Mouse (Mus musculus): Measurements from ENCODE around the gene Dhx58.
"Not testable (repeated sequence)": the region's sequence is repeated elsewhere in the genome, so short reads cannot be mapped to it uniquely, and the experiment has no call there.

Dhx58 gene

DNA sequence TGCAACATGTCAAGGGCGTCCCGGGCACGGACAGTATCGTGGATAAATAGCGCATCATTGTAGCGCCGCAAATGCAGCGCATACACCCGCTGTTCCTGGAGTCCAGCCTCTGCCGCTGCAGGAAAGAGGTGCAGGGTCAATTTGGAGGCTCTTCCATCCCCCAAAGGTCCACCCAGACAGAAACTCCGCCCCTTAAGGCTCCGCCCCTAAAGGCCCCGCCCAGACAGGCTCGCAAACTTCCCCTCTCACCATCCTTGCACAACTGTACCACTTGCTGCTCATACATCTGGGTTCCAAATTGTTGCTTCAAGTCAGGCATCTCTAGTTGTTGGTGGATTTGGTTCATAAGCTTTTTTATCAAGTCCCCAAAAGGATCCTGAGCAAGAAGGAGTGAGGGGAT is 2.8 kb downstream of the Dhx58 start:
- in situ Hi-C loops (cut with MboI), result loop anchor here (5.0 kb wide), 1 partner anchor 129 kb away; the partner anchor contains the start of gene Cnp

DNA sequence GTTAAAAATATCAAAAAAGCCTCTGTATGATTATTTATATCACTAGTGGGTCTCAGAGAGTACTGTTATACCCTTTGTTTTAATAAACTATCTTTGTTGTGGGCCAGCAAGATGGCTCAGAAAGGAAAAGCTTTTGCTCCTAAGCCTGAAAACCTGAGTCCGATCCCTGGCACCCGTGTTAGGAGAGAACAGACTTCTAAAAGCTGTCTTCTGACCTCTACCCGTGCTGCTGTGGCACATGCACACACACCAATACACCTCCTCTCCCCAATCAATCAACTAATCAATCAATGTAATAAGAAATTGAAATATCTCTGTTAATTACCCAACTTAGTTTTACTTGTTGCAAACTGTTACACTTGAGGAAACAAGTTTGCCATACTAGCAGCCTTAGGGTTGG is 3.4 kb downstream of the Dhx58 start:
- in situ Hi-C loops (cut with MboI), result loop anchor here (5.0 kb wide), 1 partner anchor 128 kb away; the partner anchor contains the start of gene Cnp

DNA sequence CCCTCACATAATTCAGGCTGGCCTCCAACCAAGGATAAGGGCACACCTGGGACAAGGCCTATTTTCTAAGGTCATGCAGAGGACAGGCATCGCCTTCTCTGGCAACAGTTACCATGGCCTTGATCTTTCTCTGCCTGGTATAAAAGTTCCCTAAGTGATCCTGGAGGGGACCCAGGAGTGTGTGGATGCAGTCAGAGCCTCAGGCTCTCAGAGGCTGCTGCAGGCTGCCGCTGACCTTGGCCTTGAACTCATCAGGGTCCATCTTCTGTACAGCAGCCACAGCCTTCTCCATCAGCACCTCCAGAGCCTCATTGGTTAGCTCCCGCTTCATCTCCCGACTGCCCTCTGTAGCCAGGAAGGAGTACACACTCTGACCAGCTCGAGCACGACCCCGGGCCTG is 6.2 kb downstream of the Dhx58 start:
- in situ Hi-C loops (cut with MboI), result no loop called here

DNA sequence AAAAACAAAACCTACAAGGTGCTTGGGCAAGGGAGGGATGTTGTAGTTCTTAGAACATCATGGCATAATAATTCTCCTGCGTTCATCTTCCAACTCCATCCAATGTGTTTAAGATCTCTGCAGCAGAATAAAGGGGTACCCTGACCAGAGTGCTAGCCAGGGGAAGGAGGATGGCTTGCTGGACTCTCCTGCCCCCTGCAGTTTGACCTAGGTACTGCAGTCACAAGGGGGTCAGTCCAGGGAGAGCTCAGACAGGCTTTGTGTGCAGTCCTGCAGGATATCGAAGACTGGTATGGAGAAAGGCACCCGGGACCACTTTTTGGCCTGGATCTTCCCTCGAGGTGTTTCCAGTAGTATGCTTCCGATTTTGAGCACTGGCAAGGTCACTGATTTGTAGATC is 9.1 kb downstream of the Dhx58 start:
- in situ Hi-C loops (cut with MboI), result no loop called here

DNA sequence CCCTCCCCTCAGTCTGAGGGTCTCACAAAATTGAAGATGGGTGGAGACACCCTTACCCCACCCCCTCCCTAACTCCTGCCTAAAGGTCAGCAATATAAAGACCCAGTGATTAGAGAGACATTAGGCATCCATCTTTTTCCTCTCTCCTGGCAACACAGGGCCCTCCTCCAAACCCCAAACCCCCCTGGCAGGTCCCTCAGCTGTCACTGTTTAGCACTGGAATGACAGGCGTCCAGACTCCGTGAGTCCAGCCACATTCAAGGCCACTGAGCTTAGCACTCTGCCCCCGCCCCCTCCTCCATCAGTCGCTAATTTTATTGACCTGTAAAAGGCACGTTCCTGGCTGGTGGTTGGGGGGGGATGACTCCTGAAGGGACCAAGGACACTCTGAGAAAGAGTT is 10.9 kb downstream of the Dhx58 start:
- in situ Hi-C loops (cut with MboI), result no loop called here

DNA sequence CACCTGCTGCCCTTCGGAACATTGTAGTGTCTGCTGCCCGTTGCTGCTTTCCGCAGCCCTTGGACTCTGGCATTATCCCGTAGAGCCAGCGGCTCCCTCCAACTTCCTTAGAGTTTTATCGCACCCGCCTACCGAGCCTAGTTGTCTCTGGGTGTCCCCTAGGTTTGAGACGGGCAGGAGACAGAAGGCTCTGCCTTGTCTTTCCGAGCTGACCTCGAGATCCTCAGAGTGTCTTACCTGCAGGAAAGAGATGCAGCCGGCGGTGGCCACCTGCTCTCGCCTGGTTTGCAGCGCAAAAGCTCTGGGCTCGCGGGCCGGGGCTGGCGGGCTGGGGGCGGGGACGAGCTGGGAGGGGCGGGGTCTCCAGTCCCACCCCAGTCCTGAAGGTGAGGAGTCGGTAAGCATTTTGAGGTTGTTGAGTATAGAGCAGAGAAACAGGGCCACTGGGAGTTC is 11.9 kb downstream of the Dhx58 start, which contains the start of gene Zfp385c:
Zfp385c (minus strand) TSS at position 292 of the 453 bp plus-strand sequence.
- in situ Hi-C loops (cut with MboI), result no loop called here

DNA sequence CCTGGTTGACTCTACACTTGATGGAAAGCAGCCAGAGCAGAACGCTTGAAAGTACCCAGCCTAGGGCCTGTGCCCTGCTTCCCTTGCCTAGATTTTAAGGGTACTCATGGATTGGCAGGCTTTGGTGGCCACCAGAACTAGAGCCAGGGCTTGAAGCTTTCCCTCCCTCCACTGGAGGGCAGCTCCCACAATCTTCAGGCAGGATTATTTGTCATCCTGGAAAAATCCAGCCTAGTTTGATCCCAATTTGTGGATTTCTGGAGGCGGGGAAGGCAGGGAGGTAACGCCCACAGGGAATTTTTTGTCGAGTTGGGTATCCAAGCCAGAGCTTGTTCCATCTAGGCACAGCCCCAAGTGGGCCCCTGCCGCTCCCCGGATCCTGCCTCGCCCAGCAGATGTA is 13.7 kb downstream of the Dhx58 start:
- in situ Hi-C loops (cut with MboI), result no loop called here

DNA sequence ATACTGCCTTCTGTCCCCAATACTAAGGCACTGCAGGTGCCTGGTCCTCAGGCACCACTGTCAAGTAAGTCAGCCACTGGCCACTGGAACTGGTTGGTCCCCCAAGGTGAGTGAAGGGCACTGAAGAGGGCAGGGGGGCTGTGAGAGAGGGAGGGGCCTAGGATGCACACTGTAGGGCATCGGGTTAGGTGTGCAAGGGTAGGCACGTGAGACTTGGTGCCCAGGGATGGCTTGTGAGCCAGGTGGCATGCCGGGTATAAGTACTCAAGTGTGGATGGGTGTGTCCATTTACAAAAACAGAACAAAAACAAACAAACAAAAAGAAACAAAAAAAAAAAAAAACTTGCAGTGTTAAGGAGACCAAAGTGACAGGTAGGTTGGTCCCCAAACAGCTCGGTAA is 15.6 kb downstream of the Dhx58 start:
- in situ Hi-C loops (cut with MboI), result no loop called here

DNA sequence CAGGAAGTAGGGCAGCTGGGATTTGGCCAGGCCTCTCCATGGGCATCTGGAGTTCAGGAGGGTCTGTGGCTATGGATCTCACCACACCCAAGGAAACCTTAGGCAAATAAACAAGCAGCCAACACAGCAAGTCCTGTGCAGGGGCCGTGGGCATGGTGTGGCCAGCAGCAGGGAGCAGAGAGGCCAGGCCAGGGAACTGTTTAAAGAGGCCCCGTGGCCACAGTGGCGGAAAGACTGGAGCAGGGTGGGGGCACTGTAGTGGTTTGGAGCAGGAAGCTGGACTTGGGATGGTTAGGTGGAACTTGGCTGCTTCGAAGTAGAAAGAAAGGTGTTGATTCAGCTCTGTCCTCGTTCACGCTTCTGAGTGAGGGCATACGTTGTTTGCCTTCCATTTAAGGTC is 16.8 kb downstream of the Dhx58 start:
- in situ Hi-C loops (cut with MboI), result no loop called here

DNA sequence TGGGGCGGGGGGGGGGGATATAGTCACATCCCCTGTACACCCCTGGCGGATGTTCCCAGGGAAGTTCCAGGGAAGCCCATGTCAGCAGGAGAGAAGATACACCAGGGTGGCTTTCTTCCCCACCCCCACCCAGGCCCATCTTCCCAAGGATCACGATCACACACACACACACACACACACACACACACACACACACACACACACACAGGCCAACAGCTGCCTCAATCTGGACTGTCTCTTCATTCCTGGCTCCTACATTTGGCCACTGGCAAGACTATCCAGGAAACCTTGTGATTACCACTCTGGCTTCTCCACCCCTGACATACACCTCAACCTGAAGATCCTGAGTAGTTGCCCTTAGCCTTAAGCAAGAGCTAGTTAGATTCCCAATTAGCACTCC is 18.7 kb downstream of the Dhx58 start:
- in situ Hi-C loops (cut with MboI), result no loop called here

DNA sequence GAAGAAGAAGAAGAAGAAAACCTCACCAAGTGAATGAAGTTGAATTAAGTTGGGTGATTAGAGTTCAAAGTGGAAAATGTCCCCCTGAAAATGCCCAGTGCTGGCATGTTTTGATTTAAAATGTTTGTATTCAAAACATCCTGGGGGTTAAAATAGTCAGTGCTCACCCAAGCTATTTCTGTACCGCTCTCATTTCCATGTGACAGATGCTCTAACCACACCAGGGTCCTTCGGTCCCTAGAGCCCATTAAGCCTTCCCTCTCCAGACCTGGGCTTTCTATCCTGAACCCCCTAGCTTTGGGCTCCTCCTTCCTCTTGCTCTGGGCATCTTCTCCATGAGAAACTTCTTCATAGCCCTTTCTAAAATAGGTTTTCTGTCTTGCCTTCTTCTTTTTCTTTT is 20.0 kb downstream of the Dhx58 start:
- in situ Hi-C loops (cut with MboI), result no loop called here

DNA sequence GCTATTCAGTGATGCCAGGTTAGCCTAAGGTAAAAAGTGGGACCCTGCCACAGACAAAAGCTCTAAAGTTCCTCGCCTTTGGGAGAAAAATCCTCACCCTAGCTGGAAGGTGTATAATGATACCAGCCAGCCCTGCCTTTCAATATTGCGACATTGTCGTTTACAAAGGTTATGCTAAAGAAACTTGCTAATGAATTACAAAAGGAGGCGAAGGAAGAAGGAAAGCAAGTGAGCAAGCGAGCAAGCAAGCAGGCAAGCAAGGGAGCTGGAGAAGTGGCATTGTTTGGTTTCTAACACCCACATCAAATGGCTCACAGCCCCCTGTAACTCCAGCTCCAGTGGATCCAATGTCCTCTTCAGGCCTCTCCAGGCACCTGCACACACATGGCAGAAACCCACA is 21.5 kb downstream of the Dhx58 start:
- in situ Hi-C loops (cut with MboI), result no loop called here

DNA sequence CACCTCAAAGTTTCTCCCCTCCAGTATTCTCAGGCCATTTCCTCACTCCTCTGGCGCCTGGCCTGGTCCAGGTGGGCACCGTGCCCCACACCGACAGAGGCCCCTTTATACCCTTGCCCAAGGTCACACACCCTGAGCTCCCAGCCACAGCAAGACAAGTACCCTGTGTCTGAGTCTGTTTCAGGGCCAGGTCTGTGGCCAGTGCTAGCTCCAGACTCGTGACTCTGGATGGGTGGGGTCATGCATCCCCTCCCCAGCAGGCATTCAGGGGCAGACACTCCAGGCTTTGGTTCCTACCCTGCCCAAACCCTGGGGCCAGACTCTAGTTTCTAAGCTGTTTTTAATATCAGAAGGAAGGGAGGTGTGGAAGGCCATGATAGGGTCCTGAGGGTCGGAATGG is 22.2 kb downstream of the Dhx58 start:
- in situ Hi-C loops (cut with MboI), result no loop called here

DNA sequence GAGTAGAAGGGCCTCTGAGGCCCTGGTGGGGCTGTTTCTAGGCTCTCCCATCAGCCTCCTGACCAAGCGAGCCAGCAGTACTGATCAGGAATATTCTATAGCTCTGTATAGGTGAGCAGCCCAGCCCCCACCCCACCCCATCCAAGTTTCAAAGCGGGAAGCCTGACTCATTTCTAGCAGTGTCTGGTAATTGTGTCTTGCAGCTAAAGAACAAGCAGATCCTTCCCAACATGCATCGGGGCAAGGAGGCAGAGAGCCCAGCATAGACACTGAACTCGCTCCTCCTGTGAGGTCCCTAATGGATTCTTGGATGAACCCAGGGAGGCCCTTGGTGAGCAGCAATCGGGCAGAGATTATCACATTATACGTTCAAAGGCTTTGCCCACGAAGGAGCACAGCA is 26.3 kb downstream of the Dhx58 start:
- in situ Hi-C loops (cut with MboI), result no loop called here

DNA sequence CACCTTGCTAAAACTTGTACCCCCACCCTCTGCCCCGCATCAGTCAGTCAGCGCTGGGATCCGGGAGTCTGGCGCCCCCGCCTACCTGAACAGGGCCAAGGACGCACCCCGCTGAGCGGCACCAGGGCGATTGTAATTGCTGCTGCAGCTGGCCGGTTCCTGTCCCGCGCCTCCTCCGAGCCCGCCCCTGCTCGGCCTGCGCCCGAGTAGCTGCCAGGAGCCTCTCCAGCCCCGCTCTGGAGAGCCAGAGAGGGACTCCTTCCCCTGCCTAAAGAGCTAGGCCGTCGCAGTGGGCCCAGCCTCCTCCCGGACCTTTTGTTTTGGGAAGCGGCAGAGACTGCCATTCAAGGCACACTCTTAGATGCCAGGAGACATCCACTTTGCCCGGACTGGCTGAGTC is 30.9 kb downstream of the Dhx58 start:
- in situ Hi-C loops (cut with MboI), result no loop called here

DNA sequence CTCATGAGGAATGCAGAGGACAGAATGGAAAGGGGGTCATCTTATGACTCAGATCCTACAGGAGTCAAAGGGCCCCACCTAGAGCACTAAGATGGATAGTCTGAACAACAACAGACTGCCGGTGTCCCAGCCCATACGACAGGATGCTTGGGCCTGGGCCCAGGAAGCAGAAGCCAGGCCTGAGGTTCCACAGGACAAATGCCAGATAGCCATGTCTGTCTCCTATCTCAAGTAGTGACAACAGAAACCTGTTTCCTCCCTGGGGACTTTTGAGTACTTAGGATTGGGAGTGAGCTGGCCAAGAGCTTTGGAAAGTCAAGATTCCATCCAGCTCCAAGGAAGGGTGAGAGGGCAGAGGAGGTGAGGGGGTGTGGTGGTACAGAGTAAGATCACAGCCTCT is 32.1 kb downstream of the Dhx58 start:
- in situ Hi-C loops (cut with MboI), result no loop called here

DNA sequence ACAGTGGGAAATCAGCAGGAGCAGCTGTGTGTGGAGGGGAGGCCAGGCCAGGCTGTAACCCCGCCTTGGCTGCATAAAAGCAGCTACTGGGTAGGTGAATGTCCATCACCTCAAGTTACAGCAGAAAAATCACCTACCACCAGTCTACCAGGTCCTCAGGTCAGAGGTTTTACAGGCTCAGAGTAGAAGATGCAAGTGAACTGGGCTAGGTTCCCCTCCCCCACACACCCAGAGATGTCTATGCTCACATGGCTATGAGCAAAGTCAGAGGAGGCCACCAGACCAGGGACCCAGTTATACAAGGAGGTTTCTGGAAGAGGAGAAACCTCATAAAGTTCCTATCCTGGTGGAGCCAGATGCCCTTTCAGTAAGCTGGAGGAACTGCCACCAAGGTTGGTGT is 33.0 kb downstream of the Dhx58 start:
- in situ Hi-C loops (cut with MboI), result no loop called here

DNA sequence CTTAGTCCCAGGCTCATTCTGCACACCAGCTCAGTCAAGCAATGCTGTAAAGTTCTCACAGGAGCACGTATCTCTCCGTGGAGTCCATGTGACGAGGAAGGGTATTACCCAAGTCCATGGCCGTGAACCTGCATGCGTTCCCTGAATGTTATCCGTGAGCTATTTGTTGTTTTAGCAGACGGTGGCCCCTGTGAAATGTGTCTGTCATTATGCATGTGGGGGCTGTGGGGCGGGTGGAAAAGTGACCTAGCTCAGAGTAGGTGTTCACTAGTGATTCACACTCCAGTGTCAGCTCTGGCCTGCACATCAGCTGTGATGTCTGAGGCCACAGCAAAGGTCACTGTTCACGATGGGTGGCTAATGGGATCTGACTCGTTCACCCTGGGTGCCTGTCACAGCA is 44.3 kb downstream of the Dhx58 start:
- in situ Hi-C loops (cut with MboI), result no loop called here

DNA sequence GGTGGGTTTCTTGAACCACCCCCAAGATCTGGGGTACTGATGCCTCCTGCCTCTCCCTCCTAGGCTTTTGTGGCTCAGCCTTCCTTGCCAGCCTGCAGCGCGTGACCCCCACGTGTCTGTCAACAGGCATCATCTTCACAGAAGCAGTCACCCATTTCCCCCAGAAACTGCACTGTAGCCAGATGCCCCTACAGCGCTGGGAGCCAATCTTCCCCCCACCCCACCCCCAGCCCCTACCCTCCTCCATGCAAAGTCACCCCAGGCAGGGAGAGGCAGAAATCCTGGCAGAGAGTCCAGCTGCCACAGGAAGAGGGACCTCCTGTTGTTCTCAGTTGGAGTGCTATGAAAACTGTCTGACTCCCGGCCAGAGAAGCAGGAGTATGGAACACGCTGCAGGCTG is 47.6 kb downstream of the Dhx58 start:
- in situ Hi-C loops (cut with MboI), result no loop called here

DNA sequence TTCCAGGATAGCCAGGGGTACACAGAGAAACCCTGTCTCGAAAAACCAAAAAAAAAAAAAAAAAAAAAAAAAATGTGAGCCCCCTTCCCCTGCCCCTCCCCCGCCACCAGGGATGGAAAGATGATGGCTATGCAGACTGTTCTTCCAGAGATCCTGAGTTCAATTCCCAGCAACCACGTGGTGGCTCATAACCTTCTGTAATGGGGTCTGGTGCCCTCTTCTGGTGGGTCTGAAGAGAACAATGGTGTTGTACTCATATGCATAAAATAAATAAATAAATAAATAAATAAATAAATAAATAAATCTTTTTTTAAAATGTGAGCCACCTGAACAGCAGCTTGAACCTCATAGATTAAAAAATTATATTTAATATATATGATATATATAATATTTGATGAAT is 48.5 kb downstream of the Dhx58 start:
- in situ Hi-C loops (cut with MboI), result not testable (repeated sequence)

DNA sequence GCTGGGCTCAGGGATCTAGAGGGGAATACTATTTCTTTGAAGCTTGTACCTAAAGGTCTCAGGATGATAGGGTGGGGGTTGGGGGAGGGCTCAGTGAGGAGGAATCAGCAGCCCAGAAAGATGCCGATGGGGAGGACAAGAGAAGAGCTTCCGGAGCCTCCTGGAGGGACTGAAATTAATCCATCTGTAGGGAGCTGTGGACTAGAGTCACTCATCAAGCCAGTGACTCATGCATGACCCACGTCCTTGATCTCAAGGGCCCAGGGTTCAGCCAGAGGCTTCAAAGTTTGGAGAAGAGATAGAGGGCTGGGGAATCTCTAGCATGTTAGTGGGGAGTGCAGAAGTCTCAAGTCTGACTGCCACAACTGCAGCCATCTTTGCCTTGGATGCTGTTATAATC is 52.3 kb downstream of the Dhx58 start:
- in situ Hi-C loops (cut with MboI), result no loop called here

DNA sequence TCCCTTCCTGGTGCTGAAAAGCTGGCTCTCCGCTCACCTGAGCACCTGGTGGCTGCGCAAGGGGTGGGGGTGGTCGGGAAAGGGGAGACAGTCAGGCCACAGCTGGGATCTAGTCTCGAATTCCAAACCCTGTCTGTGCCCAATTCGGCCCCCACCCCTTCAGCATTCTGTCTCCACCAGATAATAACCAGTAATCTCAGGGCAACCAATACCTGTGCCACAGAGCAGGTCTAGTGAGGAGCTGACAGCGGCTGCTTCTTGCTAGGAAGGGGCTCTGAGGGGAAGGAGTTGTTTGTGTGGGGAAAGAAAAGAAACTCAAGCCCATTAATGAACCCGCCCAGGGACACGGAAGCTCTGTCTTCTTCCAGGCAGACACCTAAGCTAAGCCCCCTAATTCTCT is 52.9 kb downstream of the Dhx58 start:
- in situ Hi-C loops (cut with MboI), result no loop called here

DNA sequence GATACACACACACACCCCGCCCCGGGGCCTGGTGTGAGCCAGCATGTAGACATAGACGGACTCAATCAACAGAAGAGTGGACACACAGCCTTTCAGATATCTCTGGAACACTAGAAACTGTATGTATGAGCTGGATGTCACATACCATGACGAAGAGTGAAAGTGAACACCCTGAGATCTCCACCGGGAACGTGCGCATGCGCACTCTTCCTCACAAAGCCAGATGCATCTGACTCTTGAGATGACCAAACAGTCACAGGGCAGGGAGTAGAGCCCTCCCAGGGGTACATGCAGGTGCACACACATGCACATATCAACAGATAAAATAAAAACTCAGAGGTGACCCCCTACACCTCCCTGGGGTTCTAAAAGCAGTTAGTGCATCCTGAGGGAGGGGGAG is 55.7 kb downstream of the Dhx58 start:
- in situ Hi-C loops (cut with MboI), result no loop called here

DNA sequence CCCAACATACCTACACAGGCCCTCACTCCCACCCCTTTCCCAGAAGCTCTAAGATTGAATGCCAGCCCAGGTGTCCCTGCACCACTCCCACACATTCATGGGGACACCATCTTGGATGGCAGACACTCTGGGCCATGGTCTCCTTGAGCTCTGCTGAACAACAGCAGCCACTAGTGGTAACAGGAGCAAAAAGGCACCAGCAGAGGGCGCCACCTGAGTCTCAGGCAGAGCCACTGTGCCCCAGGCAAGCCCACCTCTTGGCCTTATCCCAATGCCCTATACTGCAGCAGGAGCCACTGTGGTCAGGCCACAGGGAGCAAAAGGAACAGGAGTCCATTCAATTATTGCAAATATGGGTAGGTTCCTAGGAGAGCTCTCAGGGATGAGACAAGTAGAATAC is 57.8 kb downstream of the Dhx58 start:
- in situ Hi-C loops (cut with MboI), result no loop called here
